Mouse (Mus musculus) right cerebral cortex, postnatal 4 days (tissue): ENCODE results near the gene Dock10.
A peak's percentile ranks its signal among the peaks of the same experiment; 100 is the strongest.
"Not testable (repeated sequence)": the region's sequence is repeated elsewhere in the genome, so short reads cannot be mapped to it uniquely, and the experiment has no call there.

Experiments used
- DNase-seq: peaks from one replicate; pipeline ENCODE4 v3.0.0-alpha.2; 2022

The Dock10 gene

GRCm38 (mm10) chr1:80757977-80758797 is at the start of gene Dock10:
Gene Dock10, minus strand, starts transcription at chr1:80758527.
- DNase-seq = peak; percentile 47

- no peak for DNase-seq
Measured at GRCm38 (mm10) chr1:80806835-80807398, 48.6 kb upstream of the Dock10 start.

- DNase-seq = no peak
Measured at GRCm38 (mm10) chr1:80802023-80802422, 43.7 kb upstream of the Dock10 start.

DNA sequence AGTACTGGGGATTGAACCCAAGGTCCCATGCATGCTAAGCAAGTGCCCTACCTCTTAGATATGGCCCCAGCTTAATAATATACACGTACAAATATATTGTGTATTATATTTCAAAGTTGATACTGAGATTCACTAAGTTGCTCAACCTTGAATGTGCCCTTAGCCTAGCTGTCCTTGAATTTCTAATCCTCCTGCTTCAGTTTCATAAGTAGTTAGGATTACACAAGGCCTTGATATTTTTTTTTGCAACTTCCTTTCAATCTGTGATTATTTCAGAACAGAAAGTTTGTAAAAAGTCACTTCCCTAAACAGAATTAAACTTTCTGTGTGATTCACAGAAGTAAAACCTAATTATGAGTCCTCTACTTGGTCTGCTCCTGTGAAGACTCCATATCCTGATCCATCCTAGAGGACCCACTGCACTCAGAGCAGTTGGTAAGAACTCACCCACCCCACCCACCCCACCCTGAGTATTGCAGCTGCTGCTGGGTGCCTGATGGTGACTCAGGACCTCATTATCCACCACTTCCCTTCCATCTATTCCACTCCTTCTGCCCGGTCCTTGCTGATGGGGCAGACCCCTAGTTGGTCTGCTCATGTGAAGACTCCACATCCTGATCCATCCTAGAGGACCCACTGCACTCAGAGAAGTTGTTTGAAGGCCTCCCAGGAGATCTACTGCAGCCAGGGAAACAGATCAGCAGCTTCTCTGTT is 26.9 kb upstream of the Dock10 start:
- no peak for DNase-seq

- DNase-seq = no peak
Measured at GRCm38 (mm10) chr1:80784155-80784554, 25.8 kb upstream of the Dock10 start.

- DNase-seq = no peak
Measured at GRCm38 (mm10) chr1:80765504-80765903, 7.2 kb upstream of the Dock10 start.

DNA sequence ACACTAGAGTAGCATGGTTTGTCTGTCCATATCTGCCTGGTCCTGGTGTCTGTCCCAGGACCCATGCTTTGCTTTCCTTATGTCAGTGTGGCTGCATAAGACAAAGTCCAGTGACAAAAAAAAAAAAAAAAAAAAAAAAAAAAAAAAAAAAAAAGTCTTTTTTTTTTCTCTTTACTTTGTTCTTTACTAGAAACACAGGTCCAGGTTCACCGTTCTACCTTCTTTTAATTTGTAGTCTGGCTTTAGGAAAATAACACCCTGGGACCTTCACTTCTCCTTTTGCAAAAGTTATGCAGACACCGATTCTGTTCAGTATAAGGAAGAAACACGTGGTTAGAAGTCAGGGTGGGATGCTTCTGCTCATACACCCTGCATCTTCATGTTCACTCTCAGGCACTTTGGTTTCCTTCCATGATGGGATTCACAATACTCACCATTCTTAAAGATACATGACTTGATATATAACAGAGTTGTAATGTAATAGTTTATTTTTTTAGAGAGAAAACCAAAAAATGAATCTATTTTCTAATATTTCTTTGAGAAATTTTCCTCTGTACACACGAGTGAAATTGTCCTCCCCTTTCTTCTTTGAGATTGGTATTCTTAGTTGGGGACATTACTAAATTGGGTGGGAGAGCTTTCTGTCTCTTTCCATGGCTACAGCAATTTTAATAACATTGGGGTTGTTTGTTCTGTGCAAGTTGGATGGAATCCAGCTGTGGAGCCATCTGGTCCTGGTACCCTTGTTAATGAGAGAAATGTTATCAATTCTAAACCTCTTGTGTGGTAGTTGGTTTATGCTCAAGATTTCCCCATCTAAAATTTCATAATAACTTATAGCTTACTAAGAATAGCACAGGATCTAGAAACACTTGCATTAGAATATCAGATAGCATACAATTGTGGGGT is 5.0 kb upstream of the Dock10 start:
- no peak for DNase-seq

DNA sequence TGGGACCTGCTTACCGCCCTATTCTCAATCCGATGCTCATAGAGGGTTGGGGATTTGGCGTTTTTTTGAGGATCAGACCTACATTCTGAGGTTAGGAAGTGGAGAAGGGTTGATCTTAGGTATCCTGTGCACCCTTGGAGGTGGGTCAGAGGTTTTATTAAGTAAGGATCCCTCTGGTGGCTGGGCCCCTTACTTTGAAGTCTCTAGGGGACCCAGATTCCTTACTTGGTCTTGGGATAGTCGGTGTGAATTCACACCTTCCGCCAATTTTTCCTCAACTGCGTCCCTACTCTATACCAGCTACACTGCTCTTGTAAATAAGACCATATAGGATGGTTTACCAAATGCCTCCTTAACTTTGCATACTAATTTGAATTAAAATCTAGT is 464 bp upstream of the Dock10 start:
- no peak for DNase-seq

DNA sequence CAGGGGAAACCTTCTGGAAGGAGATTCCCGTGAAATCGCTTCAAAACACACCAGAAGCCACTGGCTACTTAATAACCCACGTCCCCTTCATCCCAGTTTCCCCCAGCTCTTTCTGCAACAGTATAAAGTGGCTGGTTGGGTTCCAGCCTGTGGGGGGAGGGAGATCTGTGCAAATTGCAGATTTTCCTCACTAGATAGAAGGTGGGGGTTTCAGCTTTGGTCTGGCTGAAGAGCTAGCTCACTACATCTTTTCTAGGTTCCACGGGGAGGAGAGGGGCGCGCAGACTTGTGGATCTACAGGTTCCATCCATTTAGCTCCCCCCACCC is 714 bp downstream of the Dock10 start:
- peak; percentile 13 for DNase-seq

DNA sequence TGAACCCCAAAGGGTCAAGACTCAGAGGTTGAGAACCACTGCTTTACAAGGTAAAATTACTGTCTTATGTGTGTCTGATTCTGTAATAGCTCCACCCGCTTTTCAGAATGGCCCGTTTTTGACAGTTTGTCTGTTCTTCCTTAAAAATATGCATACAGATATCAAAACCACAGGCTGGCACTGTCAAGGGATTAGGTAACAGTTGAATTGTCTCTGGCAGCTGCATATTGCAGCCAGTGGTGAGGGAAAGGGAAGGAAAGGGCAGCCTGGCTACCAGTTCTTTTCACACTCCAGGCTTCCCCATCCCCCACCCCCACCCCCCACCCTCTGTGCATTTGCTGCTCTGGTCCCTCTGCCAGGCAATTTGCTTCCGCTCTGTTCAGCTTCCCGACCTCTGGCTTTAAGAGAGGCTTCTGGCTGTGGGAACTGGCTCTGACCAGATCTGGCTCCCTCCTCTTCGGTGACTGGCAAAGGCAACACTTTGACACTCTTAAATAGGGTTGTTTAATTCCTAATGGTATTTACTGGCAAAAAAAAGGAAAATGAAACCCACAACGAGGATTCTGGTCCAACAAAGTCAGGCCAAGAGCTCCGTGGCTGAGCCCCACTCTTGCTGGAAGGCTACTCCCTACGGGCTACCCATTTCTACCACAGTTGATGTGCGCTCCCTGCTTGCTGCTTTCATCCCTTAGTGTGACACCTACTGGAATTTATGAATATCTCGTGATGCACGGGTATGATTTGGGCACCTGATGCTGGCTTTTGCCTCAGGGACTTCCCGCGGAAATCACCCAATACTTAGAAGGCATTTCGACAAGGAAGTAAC is 1.3 kb downstream of the Dock10 start:
- no peak for DNase-seq

GRCm38 (mm10) chr1:80756060-80756439 is 2.3 kb downstream of the Dock10 start:
- no peak for DNase-seq

GRCm38 (mm10) chr1:80755296-80756059 is 2.8 kb downstream of the Dock10 start:
- no peak for DNase-seq

GRCm38 (mm10) chr1:80749122-80749521 is 9.2 kb downstream of the Dock10 start:
- DNase-seq = not testable (repeated sequence)

DNA sequence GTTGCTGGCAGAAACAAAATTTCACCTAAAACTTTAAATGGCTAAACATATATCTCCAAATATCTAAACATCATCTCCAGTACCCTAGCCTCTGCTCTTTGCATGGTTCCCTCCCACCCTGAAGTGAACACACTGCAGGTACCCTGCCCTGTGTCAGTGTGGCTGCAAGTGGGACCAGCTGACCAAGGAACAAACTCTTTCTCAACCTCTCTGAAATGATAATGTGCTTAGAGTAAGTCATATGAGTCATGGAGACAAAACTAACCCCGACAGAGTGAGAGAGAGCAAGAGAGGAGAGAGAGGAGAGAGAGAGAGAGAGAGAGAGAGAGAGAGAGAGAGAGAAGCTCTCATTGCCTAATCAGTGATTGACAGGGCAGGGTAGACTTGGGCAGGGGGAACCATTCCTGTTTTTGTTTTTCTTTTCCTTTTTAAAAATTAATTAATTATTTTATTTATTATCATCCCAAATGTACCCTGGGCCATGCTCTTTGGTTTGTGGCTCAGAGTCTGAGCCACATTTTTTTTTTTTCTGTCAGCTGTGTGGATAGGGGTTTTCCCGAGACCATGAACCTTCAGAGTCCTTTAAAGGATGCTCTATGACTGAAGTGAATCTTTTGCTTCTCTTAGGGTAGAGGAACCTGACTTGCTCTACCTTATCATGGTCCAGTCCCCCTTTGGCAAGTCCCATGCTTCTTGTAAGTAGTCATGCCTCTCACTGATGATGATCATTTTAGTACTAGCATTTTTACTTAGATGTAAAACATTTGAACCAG is 11.4 kb downstream of the Dock10 start:
- no peak for DNase-seq

GRCm38 (mm10) chr1:80746195-80746594 is 12.1 kb downstream of the Dock10 start:
- no peak for DNase-seq

DNA sequence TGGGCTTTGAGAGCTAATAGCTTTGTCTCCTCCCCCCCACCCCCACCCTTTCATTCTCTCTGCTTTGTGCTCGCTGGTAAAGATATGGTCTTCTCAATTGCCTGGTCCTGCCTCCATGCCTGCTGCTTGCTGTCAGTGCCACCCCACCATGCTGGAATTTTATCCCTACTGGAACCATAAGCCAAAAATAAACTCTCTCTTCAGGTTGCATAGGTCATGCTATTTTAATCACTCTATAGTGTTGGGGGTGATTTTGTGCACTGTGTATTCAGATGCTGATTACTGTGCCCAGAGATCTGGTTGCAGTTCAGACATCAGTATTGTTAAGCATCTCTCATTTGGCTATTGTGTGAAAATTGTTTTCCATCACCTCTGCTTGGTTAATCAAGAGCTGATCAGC is 18.9 kb downstream of the Dock10 start:
- DNase-seq = no peak

DNA sequence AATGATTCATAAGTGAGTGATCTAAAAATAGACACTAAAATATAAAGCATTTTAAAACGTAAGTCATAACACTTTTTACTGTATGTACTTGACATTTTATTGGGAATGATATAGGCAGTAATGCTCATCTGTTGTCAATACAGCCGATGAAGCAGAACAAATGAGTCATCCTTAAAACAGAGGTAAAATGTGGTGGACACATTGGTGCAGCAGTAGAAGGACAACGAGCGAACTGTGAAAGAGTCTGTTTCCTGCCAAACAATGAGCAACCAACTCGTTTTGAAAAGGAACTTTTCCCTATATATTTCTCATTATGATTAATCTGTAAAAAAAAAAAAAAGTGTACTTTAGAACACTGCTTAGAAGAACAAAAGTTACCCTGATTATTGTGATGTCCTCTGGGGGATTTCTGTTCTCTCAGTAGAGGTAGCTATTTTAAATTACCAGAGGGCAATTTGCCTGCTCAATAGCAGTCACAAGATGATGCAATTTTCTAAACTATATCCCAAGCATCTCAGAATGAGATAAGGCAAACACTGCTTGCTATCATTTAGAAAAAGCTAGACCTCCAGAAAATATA is 20.4 kb downstream of the Dock10 start:
- DNase-seq = no peak

GRCm38 (mm10) chr1:80730582-80730981 is 27.7 kb downstream of the Dock10 start:
- DNase-seq = no peak

- no peak for DNase-seq
Measured at GRCm38 (mm10) chr1:80730174-80730573, 28.2 kb downstream of the Dock10 start.

DNA sequence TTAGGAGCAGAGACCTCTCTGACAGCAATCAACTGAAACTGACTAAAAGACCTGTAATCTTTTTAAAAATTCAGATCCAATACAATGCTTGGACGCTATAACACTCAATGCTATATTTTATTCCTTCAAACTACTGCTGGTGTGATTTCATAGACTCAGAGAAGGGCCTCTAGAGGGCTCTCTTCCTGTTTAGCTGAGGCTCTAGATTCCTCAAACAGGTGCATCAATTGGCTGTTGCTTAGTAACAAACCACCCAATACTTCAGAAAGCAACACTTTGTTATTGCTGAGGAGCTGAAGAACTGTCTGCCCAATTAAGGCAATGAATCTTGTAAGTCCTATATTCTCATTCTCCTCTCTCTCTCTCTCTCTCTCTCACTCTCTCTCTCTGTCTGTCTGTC is 30.1 kb downstream of the Dock10 start:
- no peak for DNase-seq
